ENCODE assay signal across 8 mouse cellular contexts in genomic region chr7:101933300-101933699, GRCm38 (mm10). TPM values are rescaled to one million over a fixed set of nuclear protein-coding genes. Genes with fewer than 3 reads are reported as not detected.
DNase-seq lines count a peak whose midpoint lies in the region; ATAC-seq and TF ChIP-seq lines count a peak whose summit lies in the region.

No protein-coding gene starts in this region.

- in situ Hi-C loops in ES-E14 (cut with MboI; ENCODE audit: low sequenced_read_pairs in 2 of 2, unreplicated experiment in 2 of 2) = no loop called here

- H3K36me3 ChIP-seq in ES-E14 (ENCODE audit: control insufficient read depth, insufficient read depth, low read length, poor library complexity, severe bottlenecking) = no peaks in the 10 kb centered on the region
- 0 out of 2 replicates have a peak, but pooled peaks cover 4% of the 10 kb centered on the region for H3K36me3 ChIP-seq in embryonic facial prominence, embryonic 12.5 days
- H3K36me3 ChIP-seq in hindbrain, embryonic 16.5 days (ENCODE audit: control insufficient read depth, insufficient read depth, low read length) = no peaks in the 10 kb centered on the region

- no peaks in the 10 kb centered on the region for H3K9me3 ChIP-seq in ES-E14 (ENCODE audit: control insufficient read depth, insufficient read depth, low read depth, low read length)
- H3K9me3 ChIP-seq in embryonic facial prominence, embryonic 12.5 days = no peaks in the 10 kb centered on the region
- H3K9me3 ChIP-seq in hindbrain, embryonic 16.5 days (ENCODE audit: control insufficient read depth, low read length) = no peaks in the 10 kb centered on the region

- H3K9ac ChIP-seq in ES-E14 (ENCODE audit: insufficient read depth, low read depth, low read length, poor library complexity, severe bottlenecking) = peak overlapping the region; percentile 89
- H3K9ac ChIP-seq in embryonic facial prominence, embryonic 12.5 days = peak overlapping the region; percentile 68
- peak overlapping the region; percentile 67 for H3K9ac ChIP-seq in hindbrain, embryonic 16.5 days (ENCODE audit: low read depth, low read length)

- H3K4me1 ChIP-seq in ES-E14 (ENCODE audit: control insufficient read depth in 2 of 2, insufficient read depth in 2 of 2, low read length in 2 of 2, poor library complexity in 1 of 2) = no peaks in the 10 kb centered on the region
- H3K4me1 ChIP-seq in embryonic facial prominence, embryonic 12.5 days = peaks cover 6% of the 10 kb centered on the region
- peaks cover 22% of the 10 kb centered on the region for H3K4me1 ChIP-seq in hindbrain, embryonic 16.5 days (ENCODE audit: control insufficient read depth, insufficient read depth, low read depth, low read length)

- no peaks in the 10 kb centered on the region for H3K27me3 ChIP-seq in embryonic facial prominence, embryonic 12.5 days
- no peaks in the 10 kb centered on the region for H3K27me3 ChIP-seq in hindbrain, embryonic 16.5 days (replicated peaks; ENCODE audit: control insufficient read depth, insufficient read depth, low read length)

- peak overlapping the region; percentile 69 for H3K27ac ChIP-seq in ES-E14 (ENCODE audit: insufficient read depth, low read depth, low read length, poor library complexity, severe bottlenecking)
- peak overlapping the region; percentile 81 for H3K27ac ChIP-seq in embryonic facial prominence, embryonic 12.5 days
- H3K27ac ChIP-seq in hindbrain, embryonic 16.5 days (ENCODE audit: low read depth, low read length) = peak overlapping the region; percentile 49

- WGBS in embryonic facial prominence, embryonic 12.5 days = 7% methylated on average over 15 of the region's 15 CpGs
- 7% methylated on average over 15 of the region's 15 CpGs for WGBS in hindbrain, embryonic 16.5 days

- 0 out of 2 replicates have a peak, but pooled peaks have one; percentile 8 for ATAC-seq in embryonic facial prominence, embryonic 12.5 days (ENCODE audit: insufficient number of reproducible peaks, insufficient read depth, low FRiP score, low TSS enrichment)
- ATAC-seq in hindbrain, embryonic 16.5 days = peak; percentile 35

- H3K4me2 ChIP-seq in embryonic facial prominence, embryonic 12.5 days (replicated peaks) = peak overlapping the region; percentile 66
- H3K4me2 ChIP-seq in hindbrain, embryonic 16.5 days (ENCODE audit: low read length) = peak overlapping the region; percentile 75

- peak overlapping the region; percentile 79 to 89 for H3K4me3 ChIP-seq in ES-E14 (ENCODE audit: insufficient read depth in 1 of 2, low read depth in 1 of 2, low read length in 2 of 2, poor library complexity in 1 of 2, severe bottlenecking in 1 of 2)
- peak overlapping the region; percentile 77 for H3K4me3 ChIP-seq in embryonic facial prominence, embryonic 12.5 days
- H3K4me3 ChIP-seq in hindbrain, embryonic 16.5 days (ENCODE audit: low read length) = peak overlapping the region; percentile 71

- peak; percentile 46 for DNase-seq in kidney, adult 9 months
- no peak for DNase-seq in kidney, postnatal 14 days
- peak; percentile 40 for DNase-seq in ES-E14 (ENCODE audit: low read depth, low spot score)
- DNase-seq in lung, postnatal 25 days (ENCODE audit: low spot score) = peak; percentile 14
- DNase-seq in right cerebral cortex, adult 18-20 months = no peak
- no peak for DNase-seq in frontal cortex, postnatal 10 days (ENCODE audit: low spot score in 2 of 2)

TF ChIP-seq in ES-E14, 5 proteins besides CTCF, POLR2A, EP300 and RAD21:
- TF ChIP-seq HCFC1 (IDR thresholded peaks at IDR 0.05; ENCODE audit: borderline replicate concordance, insufficient read depth, low read length) (no peak), CHD2 (IDR thresholded peaks at IDR 0.05; ENCODE audit: low read depth, low read length) (no peak), MAFK (IDR thresholded peaks at IDR 0.05; ENCODE audit: insufficient read depth, low read depth, low read length) (no peak), ZNF384 (IDR thresholded peaks at IDR 0.05; ENCODE audit: low read depth, low read length) (no peak), ZC3H11A (IDR thresholded peaks at IDR 0.05; ENCODE audit: borderline replicate concordance, low read depth, low read length) (no peak)

RNA-seq across cellular contexts. Expression of gene Lrrc51, which starts 0.4 kb away (rescaled TPM):
- 2.6 TPM in 2 replicates for total RNA-seq in ES-E14 (2012; rRNA removed)
- 8.8 and 9.8 TPM in 2 replicates for polyA plus RNA-seq in embryonic facial prominence, embryonic 12.5 days (2016; fragmentation: Nextera tagmentation; extraction: Ambion mirVana)
- 11.6 and 15.0 TPM in 2 replicates for polyA plus RNA-seq in hindbrain, embryonic 16.5 days (2015; fragmentation: Nextera tagmentation; extraction: Ambion mirVana)

RNA-seq across cellular contexts. Expression of gene Numa1, which starts 0.6 kb away (rescaled TPM):
- 91.0 and 95.6 TPM in 2 replicates for total RNA-seq in ES-E14 (2012; rRNA removed)
- 115 and 119 TPM in 2 replicates for polyA plus RNA-seq in embryonic facial prominence, embryonic 12.5 days (2016; fragmentation: Nextera tagmentation; extraction: Ambion mirVana)
- 32.7 and 38.9 TPM in 2 replicates for polyA plus RNA-seq in hindbrain, embryonic 16.5 days (2015; fragmentation: Nextera tagmentation; extraction: Ambion mirVana)

RNA-seq across cellular contexts. Expression of gene Tomt, which starts 27.1 kb away (rescaled TPM):
- total RNA-seq in ES-E14 (2012; rRNA removed) = 1.9 and 3.0 TPM in 2 replicates
- 0.61 and 0.65 TPM in 2 replicates for polyA plus RNA-seq in embryonic facial prominence, embryonic 12.5 days (2016; fragmentation: Nextera tagmentation; extraction: Ambion mirVana)
- polyA plus RNA-seq in hindbrain, embryonic 16.5 days (2015; fragmentation: Nextera tagmentation; extraction: Ambion mirVana) = 0.38 and 0.62 TPM in 2 replicates

RNA-seq across cellular contexts. Expression of gene Lamtor1, which starts 27.6 kb away (rescaled TPM):
- 90.8 and 106 TPM in 2 replicates for total RNA-seq in ES-E14 (2012; rRNA removed)
- 153 and 158 TPM in 2 replicates for polyA plus RNA-seq in embryonic facial prominence, embryonic 12.5 days (2016; fragmentation: Nextera tagmentation; extraction: Ambion mirVana)
- 159 and 164 TPM in 2 replicates for polyA plus RNA-seq in hindbrain, embryonic 16.5 days (2015; fragmentation: Nextera tagmentation; extraction: Ambion mirVana)

Comparison
In these comparisons a context has a peak if more than half of its experiments do, and no peak if none do; other contexts are left out.
1. DNase-seq: peak in kidney, adult 9 months (single experiment), ES-E14 (single experiment) and lung, postnatal 25 days (single experiment); none in kidney, postnatal 14 days (single experiment), right cerebral cortex, adult 18-20 months (single experiment) and frontal cortex, postnatal 10 days (0 of 2).
2. Peak in every context shown above with its lines, with median percentiles within 50 percentile points of each other: H3K27ac ChIP-seq, H3K4me3 ChIP-seq and H3K9ac ChIP-seq.